Mouse (Mus musculus) T-helper 17 cell (primary cell): ENCODE results near the gene Fam206a.

ENCODE experiments used
- in situ Hi-C, 2 experiments: fragments of 300-600 bp; cut with MboI, MseI; formaldehyde crosslinking; loops; 1 replicate in 1 of 2; 2 replicates in 1 of 2; pipeline ENCODE4 v1.15.1; 2025; ENCODE audit warnings: high pct_unique_total_duplicates in 2 of 2

Gene Fam206a

DNA sequence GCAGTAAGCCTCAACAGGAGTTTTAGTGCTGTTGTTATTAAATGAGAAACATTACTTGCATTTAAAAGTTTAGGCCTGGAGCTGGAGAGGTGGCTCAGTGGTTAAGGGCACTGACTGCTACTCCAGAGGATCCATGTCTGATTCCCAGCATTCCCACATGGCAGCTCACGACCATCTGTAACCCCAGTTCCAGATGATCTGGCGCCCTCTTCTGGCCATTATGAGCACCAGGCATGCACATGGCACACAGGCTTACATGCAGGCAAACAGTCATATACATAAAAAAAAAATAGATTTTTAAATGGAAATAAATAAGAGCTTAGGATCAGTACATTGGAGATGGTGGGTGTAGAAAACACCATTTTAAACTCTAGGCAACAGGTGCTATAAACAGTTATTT is 41.8 kb downstream of the Fam206a start:
- in situ Hi-C loops: no loop called here

DNA sequence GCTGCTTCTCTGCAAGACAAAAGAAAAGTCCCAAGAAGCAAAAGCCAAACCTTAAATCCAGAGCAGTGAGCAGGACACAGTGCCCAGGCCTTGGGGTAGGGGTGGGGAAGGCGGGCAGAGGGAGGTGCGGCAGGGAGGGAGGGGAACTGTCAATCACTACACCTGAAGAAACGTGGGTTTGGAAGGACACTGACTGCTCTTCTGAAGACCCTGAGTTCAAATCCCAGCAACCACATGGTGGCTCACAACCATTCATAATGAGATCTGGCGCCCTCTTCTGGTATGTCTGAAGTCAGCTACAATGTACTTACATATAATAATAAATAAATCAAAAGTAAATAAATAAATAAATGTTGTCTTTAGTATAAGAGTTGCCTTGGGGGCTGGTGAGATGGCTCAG is 42.8 kb downstream of the Fam206a start:
- in situ Hi-C loops: no loop called here

DNA sequence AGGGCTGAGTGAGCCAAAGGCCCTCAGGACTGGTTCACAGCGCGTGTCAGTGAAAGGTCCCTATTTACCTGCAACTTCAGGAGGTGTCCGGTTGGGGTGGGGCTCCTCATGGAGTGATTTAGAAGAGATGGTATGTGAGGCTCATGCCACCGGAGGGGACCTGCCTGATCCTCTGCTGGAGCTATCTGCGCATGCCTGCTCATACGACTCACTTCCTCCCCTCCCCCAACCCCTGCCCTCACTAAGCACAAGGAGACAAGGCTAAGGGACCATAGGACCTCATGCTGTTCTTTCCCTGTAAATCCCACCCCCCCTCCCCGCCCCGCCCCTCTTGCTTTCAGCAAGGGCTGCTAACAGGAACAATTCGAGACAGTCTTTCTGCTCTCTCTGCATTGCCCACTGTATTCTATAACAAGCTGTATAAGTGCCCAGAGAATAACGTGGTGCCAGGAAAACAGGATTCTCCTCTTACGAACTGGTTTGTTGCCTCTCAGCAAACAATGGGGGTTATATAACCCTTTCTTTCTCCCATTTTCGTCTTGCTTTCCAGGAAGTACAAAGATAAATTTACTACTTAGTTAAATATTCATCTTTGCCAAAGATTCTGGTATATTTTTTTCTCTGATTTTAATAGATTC is 43.9 kb downstream of the Fam206a start:
- in situ Hi-C loops: no loop called here

DNA sequence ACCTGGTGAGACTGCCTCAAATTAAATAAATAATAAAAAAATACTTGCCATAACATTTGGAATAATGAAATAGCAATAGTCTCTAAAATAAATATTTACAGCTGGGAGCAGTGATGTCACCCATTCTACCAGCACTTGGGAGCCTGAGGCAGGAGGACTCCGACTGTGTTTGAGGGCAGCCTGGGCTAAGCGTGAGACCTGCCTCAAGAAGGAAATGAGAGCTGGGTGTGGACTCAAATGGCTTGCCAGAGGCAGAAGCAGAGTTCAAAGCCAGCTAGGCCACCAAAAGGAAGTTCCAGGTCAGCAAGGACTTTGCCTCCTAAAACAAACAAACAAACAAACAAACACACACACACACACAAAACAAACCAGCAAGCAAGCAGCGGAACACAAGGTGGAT is 45.3 kb downstream of the Fam206a start:
- in situ Hi-C loops: no loop called here

DNA sequence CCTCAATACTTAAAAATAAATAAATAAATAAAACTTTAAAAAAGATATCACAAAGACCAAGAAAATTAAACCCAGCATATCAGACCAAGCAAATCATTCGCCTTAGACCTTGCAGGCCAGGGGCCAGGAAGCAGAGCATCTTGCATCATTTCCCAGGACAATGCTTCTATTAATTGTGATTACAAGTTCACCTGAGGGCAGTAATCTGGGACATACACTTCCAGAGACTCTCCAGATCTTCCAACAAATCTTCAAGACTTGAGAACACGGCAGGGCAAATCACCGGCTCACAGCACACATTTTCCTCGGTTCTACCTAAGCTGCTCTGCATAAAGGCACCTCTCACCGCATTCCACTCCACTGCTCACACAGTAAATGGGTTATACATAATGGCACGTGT is 45.9 kb downstream of the Fam206a start:
- in situ Hi-C loops: no loop called here

DNA sequence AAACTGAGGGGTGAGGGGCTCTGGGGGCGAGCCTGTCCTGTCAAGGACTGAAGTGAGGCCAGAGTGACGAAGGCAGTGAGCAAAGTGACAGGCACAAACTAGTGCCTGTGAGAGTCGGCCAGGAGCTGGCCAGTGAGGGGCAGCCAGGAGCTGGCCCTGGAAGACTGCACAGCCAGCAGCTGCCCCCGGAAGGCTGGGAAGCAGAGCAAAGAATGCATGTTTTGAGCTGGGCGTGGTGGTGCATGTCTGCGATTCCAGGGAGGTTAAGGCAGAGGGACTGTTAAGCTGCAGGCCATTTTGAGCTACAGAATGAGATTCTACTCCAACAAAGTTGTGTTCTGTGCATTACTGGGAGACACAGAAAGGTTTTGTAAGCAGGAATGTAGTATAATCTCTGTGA is 48.6 kb downstream of the Fam206a start:
- in situ Hi-C loops: no loop called here

DNA sequence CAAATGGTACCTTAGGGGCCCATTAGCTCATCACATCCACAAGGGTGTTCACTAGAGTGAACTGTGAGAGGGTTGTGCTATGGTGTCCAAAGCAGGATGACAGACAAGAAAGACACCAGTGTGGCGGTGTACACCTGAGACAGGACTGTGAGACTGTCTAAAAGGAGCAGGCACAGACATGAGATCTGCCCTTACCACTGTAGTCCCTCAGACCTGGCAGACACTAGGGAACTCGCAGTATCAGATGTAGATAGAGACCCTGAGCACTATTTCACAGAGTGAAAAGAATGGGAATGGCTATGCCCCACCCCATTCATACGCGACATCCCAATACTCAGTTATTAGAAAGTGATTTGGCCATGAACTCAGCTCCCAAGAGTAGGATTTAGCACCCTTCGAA is 53.8 kb downstream of the Fam206a start:
- in situ Hi-C loops: no loop called here

DNA sequence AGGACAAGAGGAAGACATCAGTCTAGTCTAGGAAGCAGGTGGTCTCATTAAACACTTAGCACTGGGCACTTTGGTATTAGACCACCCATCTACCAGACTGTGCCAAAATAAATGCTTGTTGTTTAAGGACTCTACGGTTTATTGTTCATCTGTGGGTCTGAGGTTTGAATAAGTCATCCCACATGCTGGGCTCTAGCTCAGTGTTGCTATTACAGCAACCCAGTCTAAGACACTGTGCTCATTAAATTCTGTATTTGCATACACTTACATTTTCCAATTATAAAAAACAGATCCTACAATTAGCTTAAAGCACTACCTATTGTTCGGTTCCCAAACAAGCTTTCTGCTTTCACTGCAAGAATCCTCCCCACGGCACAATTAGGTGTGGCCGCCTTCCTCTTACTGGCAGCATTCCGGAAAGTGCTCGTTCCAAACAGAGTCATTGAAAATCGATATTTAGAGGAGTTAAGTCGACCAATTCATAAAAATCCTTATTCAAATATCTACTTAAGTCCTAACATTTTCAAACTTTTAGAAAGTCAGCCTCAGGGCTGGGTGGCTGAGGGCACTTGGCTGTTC is 54.3 kb downstream of the Fam206a start:
- in situ Hi-C loops: no loop called here

DNA sequence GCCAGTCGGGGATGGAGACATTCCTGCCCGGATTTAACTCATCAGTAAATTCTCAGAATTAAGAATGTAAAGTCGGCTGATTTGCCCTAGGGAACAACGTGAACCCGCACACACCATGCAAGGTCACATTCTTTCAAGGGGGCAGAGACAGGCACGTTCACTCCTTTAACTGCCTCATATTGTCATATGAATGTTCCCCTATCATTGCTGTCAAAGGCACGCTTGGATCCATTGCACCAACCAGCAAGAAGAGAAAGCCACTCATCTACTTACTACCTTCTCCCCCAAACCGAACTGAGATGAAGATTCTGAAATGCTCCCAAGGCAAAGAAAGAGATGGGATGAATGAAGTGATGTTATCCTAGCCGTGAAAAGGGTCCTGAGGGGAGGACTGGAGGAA is 56.6 kb downstream of the Fam206a start:
- in situ Hi-C loops: no loop called here
